Mouse (Mus musculus): ENCODE results near the gene Efcc1.

DNA sequence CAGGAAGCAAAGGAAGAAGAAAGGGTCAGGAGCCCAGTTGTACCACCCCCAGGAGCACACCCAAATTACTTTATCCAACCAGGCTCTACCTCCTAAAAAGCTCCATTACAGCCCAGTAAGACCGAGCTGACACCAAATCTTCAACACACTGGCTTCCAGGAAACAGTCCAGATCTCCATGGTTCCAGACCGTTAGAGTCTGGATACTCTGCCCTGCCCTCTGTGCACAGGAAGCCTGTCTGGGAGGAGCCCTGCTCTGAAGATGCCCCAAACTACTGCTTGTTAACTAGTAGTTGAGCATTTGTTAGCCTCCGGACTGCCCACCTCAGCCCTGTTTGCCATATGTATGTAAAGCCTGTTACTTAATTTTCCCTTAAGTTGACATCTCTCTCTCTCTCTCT lies 15.4 kb downstream of the Efcc1 start:
- no peak for TF ChIP-seq CTCF (IDR thresholded peaks at IDR 0.05; ENCODE audit: low read depth)
- no peak for TF ChIP-seq EP300 (IDR thresholded peaks at IDR 0.05; ENCODE audit: low read depth)
